Mouse (Mus musculus) lung, adult 2 months (tissue): ENCODE measurements around the gene Gm17622.

Experiments used
- CTCF ChIP-seq: fragments of 200-500 bp; IDR thresholded peaks from 2 replicates; pipeline ENCODE4 v1.5.1; 2011; ENCODE audit warnings: mild to moderate bottlenecking, low read length, control low read depth; ENCODE audit not compliant: insufficient read depth
- POLR2A ChIP-seq: fragments of 200-500 bp; IDR thresholded peaks from 2 replicates; pipeline ENCODE4 v1.6.1; 2011; ENCODE audit warnings: low read depth, mild to moderate bottlenecking, control low read depth, low read length, borderline replicate concordance; ENCODE audit errors: extremely low read depth

GRCm38 (mm10) chr13:96514154-96514942 lies 23.8 kb downstream of the Gm17622 start:
- TF ChIP-seq CTCF (no peak), POLR2A (no peak)
